Mouse (Mus musculus) liver, adult 2 months (tissue): ENCODE data around the gene Uqcc3. TPM values are rescaled to one million over a fixed set of nuclear protein-coding genes. Genes with fewer than 3 reads are reported as not detected.

Source experiments
- DNase-seq: peaks from one replicate; pipeline ENCODE4 v3.0.0-alpha.2; 2011; ENCODE audit warnings: low read depth, low spot score; ENCODE audit errors: extremely low read depth
- H3K27ac ChIP-seq: fragments of 200-500 bp; replicated peaks from 2 replicates; pipeline ENCODE4 v1.5.1; 2012; ENCODE audit warnings: low read depth, mild to moderate bottlenecking, control low read depth, inconsistent platforms, low read length; ENCODE audit not compliant: insufficient read depth
- H3K27me3 ChIP-seq: fragments of 200-500 bp; 2 replicates; pipeline ENCODE4 v1.6.1; 2012; ENCODE audit warnings: mild to moderate bottlenecking, moderate library complexity, low read length, inconsistent platforms; ENCODE audit not compliant: control insufficient read depth, insufficient read depth
- H3K36me3 ChIP-seq: fragments of 200-500 bp; 2 replicates; pipeline ENCODE4 v1.6.1; 2012; ENCODE audit warnings: low read length, inconsistent platforms; ENCODE audit not compliant: control insufficient read depth, insufficient read depth
- H3K4me1 ChIP-seq: fragments of 200-500 bp; 2 replicates; pipeline ENCODE4 v1.6.1; 2011; ENCODE audit warnings: low read length; ENCODE audit not compliant: control insufficient read depth, insufficient read depth
- H3K4me3 ChIP-seq: fragments of 200-500 bp; 2 replicates; pipeline ENCODE4 v1.5.1; 2011; ENCODE audit warnings: low read depth, mild to moderate bottlenecking, control low read depth, low read length, moderate library complexity; ENCODE audit not compliant: insufficient read depth
- H3K79me2 ChIP-seq: fragments of 200-500 bp; 2 replicates; pipeline ENCODE4 v1.6.1; 2012; ENCODE audit warnings: inconsistent platforms, mild to moderate bottlenecking, low read length, moderate library complexity; ENCODE audit not compliant: control insufficient read depth, insufficient read depth
- H3K9ac ChIP-seq: fragments of 200-500 bp; 2 replicates; pipeline ENCODE4 v1.6.1; 2012; ENCODE audit warnings: low read depth, mild to moderate bottlenecking, control low read depth, inconsistent platforms, low read length
- CTCF ChIP-seq: fragments of 200-500 bp; IDR thresholded peaks from 2 replicates; pipeline ENCODE4 v1.5.1; 2011; ENCODE audit warnings: low read depth, low read length, control low read depth
- POLR2A ChIP-seq: fragments of 200-500 bp; IDR thresholded peaks from 2 replicates; pipeline ENCODE4 v1.6.1; 2011; ENCODE audit warnings: low read length, control low read depth; ENCODE audit not compliant: insufficient read depth; ENCODE audit errors: extremely low read depth
- WGBS: fragments of 180-500 bp; shearing (Covaris S2); methylation state at CpG from one replicate; pipeline ENCODE4 v1.1.7; 2018; 5-methylcytosine and 5-hydroxymethylcytosine counted together
- polyA plus RNA-seq: library from polyadenylated mRNA; depleted of rRNA; stranded (reverse); fragments of >200 nt; gene quantifications from 2 replicates; pipeline ENCODE4 v1.2.3, GENCODE M21; 2012
- total RNA-seq: library from RNA; depleted of rRNA; stranded (reverse); fragments of >200 nt; gene quantifications from 2 replicates; pipeline ENCODE4 v1.2.3, GENCODE M21; 2014

Uqcc3 gene
- total and polyA plus RNA-seq, 2 experiments = 27.7 to 32.6 TPM

GRCm38 (mm10) chr19:8926766-8927165, 46.0 kb upstream of the Uqcc3 start:
- TF ChIP-seq POLR2A (no peak), CTCF (no peak)
- 86% methylated on average over 2 of the region's 2 CpGs for WGBS
- Histone ChIP-seq H3K4me3 (no peak overlapping the region), H3K27ac (no peak overlapping the region), H3K9ac (no peak overlapping the region), H3K79me2 (peaks cover 4% of the 10 kb centered on the region; the same call in 1 of the 2 replicates), H3K27me3 (no peaks in the 10 kb centered on the region), H3K4me1 (peaks cover 10% of the 10 kb centered on the region), H3K36me3 (peaks cover 5% of the 10 kb centered on the region; the same call in 1 of the 2 replicates)
- DNase-seq = no peak

- Histone ChIP-seq H3K27me3 (no peaks in the 10 kb centered on the region), H3K9ac (peak overlapping the region; percentile 10; the same call in 1 of the 2 replicates), H3K4me3 (peak overlapping the region; percentile 27; the same call in 1 of the 2 replicates), H3K4me1 (peaks cover 4% of the 10 kb centered on the region; the same call in 1 of the 2 replicates), H3K27ac (0 out of 2 replicates have a peak overlapping the region, but pooled peaks have one; percentile 2), H3K36me3 (peaks cover 7% of the 10 kb centered on the region; the same call in 1 of the 2 replicates), H3K79me2 (peaks cover 4% of the 10 kb centered on the region; the same call in 1 of the 2 replicates)
- 24% methylated on average over 9 of the region's 9 CpGs for WGBS
- no peak for DNase-seq
- no peak for TF ChIP-seq POLR2A
- no peak for TF ChIP-seq CTCF
Measured at GRCm38 (mm10) chr19:8921741-8922140, 41.0 kb upstream of the Uqcc3 start.

GRCm38 (mm10) chr19:8920836-8921291, 40.1 kb upstream of the Uqcc3 start:
- no peaks in the 10 kb centered on the region for H3K27me3 ChIP-seq
- DNase-seq = peak; percentile 76
- peak overlapping the region; percentile 87 for H3K9ac ChIP-seq
- WGBS = under 1% methylated on average over 6 of the region's 6 CpGs
- peak overlapping the region; percentile 81 for H3K27ac ChIP-seq
- H3K4me1 ChIP-seq = peaks cover 4% of the 10 kb centered on the region; the same call in 1 of the 2 replicates
- TF ChIP-seq CTCF (no peak), POLR2A (no peak)
- peaks cover 4% of the 10 kb centered on the region; the same call in 1 of the 2 replicates for H3K79me2 ChIP-seq
- H3K4me3 ChIP-seq = peak overlapping the region; percentile 87
- peaks cover 12% of the 10 kb centered on the region for H3K36me3 ChIP-seq

GRCm38 (mm10) chr19:8920073-8920736, 39.5 kb upstream of the Uqcc3 start, which contains the start of gene B3gat3:
B3gat3 (plus strand) TSS chr19:8920374.
- Histone ChIP-seq H3K79me2 (peaks cover 4% of the 10 kb centered on the region; the same call in 1 of the 2 replicates), H3K36me3 (peaks cover 18% of the 10 kb centered on the region), H3K27me3 (no peaks in the 10 kb centered on the region), H3K9ac (peak within 1 kb of the TSS; percentile 87), H3K4me3 (peak within 1 kb of the TSS; percentile 87), H3K27ac (peak within 1 kb of the TSS; percentile 81), H3K4me1 (peaks cover 4% of the 10 kb centered on the region; the same call in 1 of the 2 replicates)
- 3% methylated on average over 50 of the region's 50 CpGs for WGBS
- DNase-seq = peak; percentile 90
- no peak for TF ChIP-seq CTCF
- TF ChIP-seq POLR2A = peak; percentile 82

GRCm38 (mm10) chr19:8919684-8920072, 39.0 kb upstream of the Uqcc3 start:
- Histone ChIP-seq H3K79me2 (peaks cover 4% of the 10 kb centered on the region; the same call in 1 of the 2 replicates), H3K27me3 (no peaks in the 10 kb centered on the region), H3K36me3 (peaks cover 23% of the 10 kb centered on the region), H3K4me1 (peaks cover 4% of the 10 kb centered on the region; the same call in 1 of the 2 replicates), H3K9ac (no peak overlapping the region), H3K4me3 (no peak overlapping the region), H3K27ac (0 out of 2 replicates have a peak overlapping the region, but pooled peaks have one; percentile 66)
- no peak for DNase-seq
- no peak for TF ChIP-seq POLR2A
- no peak for TF ChIP-seq CTCF
- WGBS = 79% methylated on average over 6 of the region's 6 CpGs
